Mouse (Mus musculus) erythroblast, embryonic 14.5 days (primary cell): ENCODE results near the gene Kif5a.

ENCODE experiments used
- GATA1 ChIP-seq: IDR thresholded peaks from 2 replicates; pipeline ENCODE4 v1.6.1; 2012; ENCODE audit warnings: low read length, inconsistent platforms, mixed read lengths
- TAL1 ChIP-seq: IDR thresholded peaks from 3 replicates; pipeline ENCODE4 v1.6.1; 2012; ENCODE audit warnings: low read length, inconsistent platforms, mixed read lengths

GRCm38 (mm10) chr10:127177235-127177634 is 85.9 kb downstream of the Kif5a start:
- TF ChIP-seq GATA1 (no peak), TAL1 (no peak)
